Mouse (Mus musculus) megakaryocyte, adult 5-6 weeks (primary cell): Measurements from ENCODE around the gene Olfr836. TPM values are rescaled to one million over a fixed set of nuclear protein-coding genes. Genes with fewer than 3 reads are reported as not detected.
"Not testable (repeated sequence)": the region's sequence is repeated elsewhere in the genome, so short reads cannot be mapped to it uniquely, and the experiment has no call there.

ENCODE experiments used
- ATAC-seq: 2 replicates; pipeline ENCODE4 v1.8.0; 2016; ENCODE audit warnings: mild to moderate bottlenecking, inconsistent platforms; ENCODE audit not compliant: poor library complexity, severe bottlenecking
- total RNA-seq, 2 experiments: library from RNA; stranded (forward) in 1 of 2; stranded (reverse) in 1 of 2; fragments of 153-499, 151-499 nt in 1 of 2; fragments of 221-1000, 200-1000 nt in 1 of 2; gene quantifications; 2 replicates each; pipeline versions ENCODE4 v1.2.3 to v1.2.4; 2015 to 2017

Gene Olfr836
- not detected in 2 replicates for total RNA-seq (2015)
- not detected in 2 replicates for total RNA-seq (2017)

DNA sequence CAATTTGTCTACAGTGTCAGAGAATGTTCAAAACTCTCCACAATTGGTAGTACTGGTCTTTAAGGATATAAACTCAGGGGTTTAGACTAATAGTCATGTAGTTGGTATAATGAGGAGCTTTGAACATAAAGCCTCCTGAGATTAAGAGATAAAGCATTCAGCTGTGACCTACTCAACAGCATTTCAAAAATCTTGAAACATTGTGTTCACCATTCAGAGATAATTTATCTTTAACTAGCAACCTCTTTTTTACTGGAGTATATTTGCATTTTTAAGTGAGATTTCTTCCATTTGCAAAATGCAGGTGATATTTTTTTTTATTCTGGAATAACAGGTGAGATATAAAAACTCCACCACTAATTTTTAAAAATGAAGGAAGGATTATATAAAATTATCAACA is at the start of gene Olfr836:
Olfr836 (plus strand) TSS at position 301 of the 400 bp plus-strand sequence.
- no peak for ATAC-seq

DNA sequence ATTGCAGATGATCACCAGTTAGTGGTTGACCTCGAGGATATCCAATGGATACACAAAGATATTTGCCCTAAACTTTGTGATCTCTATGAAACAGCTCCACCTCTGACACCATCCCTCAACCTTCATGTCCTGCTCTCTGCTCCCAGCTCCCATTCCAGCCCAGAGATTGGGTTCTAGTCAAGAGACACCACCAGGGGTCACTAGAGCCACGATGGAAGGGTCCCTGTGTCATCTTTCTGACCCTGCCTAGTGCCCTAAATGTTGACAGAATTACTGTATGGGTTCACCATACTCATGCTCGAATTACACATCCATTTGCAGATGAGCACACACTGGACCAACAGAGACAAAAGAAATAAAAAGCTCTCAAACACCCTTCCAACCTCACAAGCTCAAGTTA is 35.2 kb upstream of the Olfr836 start:
- ATAC-seq, result no peak

DNA sequence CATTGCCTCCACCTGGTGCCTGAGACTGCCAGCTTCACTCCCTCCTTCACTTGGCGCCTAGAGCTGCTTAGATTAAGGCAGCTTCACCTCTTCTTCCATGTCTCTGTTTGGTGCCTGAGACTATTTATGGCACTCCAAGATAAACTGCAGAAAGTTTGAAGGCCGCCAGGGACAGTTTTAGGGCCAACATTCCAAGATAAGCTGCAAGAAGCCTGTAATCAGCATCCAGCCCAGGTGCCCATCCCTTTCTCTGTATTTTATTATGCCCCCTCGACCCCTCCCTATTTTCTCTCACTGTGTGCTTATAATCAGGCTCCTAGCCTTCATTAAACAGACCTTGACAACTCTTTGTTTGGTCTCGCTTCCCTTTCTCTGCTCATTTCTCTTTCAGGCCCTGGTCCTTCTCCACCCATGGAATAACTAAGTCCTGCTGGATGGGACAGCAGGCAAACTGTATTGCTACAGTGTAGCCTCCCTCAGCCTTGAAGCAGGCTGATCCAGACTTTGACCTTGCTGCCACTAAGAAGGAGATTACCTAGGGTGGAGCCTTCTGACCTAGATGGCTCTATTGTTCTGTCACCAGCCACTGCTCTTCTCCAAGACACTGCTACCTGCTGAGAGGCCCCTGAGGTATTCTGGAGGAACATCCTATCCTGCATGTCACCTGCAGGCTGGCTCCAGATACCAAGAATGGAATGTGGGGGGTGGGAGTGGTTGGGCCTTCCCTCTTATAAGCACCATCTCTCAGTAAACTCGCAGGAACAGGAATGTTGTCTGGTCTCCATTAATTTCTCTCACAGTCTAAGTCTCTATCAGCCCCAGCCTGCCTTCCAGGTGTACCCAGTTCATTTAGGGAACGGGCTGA is 27.1 kb upstream of the Olfr836 start:
- ATAC-seq, result not testable (repeated sequence)

DNA sequence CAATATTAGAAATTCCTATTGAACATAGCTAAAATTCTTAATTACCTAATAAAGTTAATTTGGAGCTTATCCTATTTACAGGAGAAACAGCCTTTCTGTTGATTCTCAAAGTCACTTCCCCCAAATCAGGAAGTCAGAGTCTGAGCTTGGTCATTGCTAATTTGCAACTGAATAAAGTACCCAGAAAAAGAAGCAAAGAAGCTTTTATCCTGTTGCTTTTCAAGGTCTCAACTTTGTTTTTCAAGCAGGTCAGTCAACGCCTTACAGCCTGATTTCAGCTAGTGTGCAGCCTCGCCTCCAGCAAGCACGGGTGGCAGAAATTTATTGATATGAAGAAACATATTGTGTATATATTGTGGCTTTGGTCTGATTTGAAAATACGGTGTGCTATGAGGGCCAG is 22.9 kb upstream of the Olfr836 start:
- ATAC-seq, result no peak

DNA sequence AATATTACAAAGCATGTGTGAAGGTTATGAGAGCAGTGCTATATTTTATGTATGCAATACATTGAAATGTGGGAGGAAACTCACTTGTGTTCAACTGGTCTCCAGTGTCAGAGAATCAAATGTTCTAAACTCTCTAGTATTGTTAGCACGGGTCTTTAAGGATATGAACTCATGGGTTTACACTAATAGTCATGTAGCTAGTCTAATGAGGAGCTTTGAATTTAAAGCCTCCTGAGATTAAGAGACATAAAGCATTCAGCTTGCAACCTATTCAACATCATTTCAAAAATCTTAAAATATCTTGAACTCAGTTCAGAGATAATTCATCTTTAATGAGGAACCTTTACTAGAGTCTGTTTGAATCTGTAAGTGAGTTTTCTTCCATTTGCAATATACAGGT is 15.8 kb downstream of the Olfr836 start, which contains the start of gene Olfr837:
Olfr837 (plus strand) TSS at position 301 of the 400 bp plus-strand sequence.
- ATAC-seq, result no peak

Other genes starting within 250 kb of the Olfr836 start
- gene Olfr830, start 245.7 kb upstream of the Olfr836 start, total RNA-seq (2015), result not detected in 2 replicates
- not detected in 2 replicates for gene Olfr830, start 245.7 kb upstream of the Olfr836 start, total RNA-seq (2017)
- gene Olfr832, start 183.3 kb upstream of the Olfr836 start, total RNA-seq (2015), result not detected in 2 replicates
- not detected in 2 replicates for gene Olfr832, start 183.3 kb upstream of the Olfr836 start, total RNA-seq (2017)
- gene Olfr834, start 132.4 kb upstream of the Olfr836 start, total RNA-seq (2015), result not detected in 2 replicates
- gene Olfr834, start 132.4 kb upstream of the Olfr836 start, total RNA-seq (2017), result not detected in 2 replicates
- not detected in 2 replicates for gene Olfr835, start 87.6 kb upstream of the Olfr836 start, total RNA-seq (2015)
- gene Olfr835, start 87.6 kb upstream of the Olfr836 start, total RNA-seq (2017), result not detected in 2 replicates
- gene Olfr837, start 15.9 kb downstream of the Olfr836 start, total RNA-seq (2015), result not detected in 2 replicates
- gene Olfr837, start 15.9 kb downstream of the Olfr836 start, total RNA-seq (2017), result not detected in 2 replicates
- not detected in 2 replicates for gene Olfr839-ps1, start 56.9 kb downstream of the Olfr836 start, total RNA-seq (2015)
- not detected in 2 replicates for gene Olfr839-ps1, start 56.9 kb downstream of the Olfr836 start, total RNA-seq (2017)
- gene Olfr843, start 131.6 kb downstream of the Olfr836 start, total RNA-seq (2015), result not detected in 2 replicates
- gene Olfr843, start 131.6 kb downstream of the Olfr836 start, total RNA-seq (2017), result not detected in 2 replicates
- gene Olfr844, start 196.0 kb downstream of the Olfr836 start, total RNA-seq (2015), result not detected in 2 replicates
- not detected in 2 replicates for gene Olfr844, start 196.0 kb downstream of the Olfr836 start, total RNA-seq (2017)
- not detected in 2 replicates for gene Olfr845, start 216.1 kb downstream of the Olfr836 start, total RNA-seq (2015)
- gene Olfr845, start 216.1 kb downstream of the Olfr836 start, total RNA-seq (2017), result not detected in 2 replicates
- gene Olfr846, start 243.6 kb downstream of the Olfr836 start, total RNA-seq (2015), result not detected in 2 replicates
- gene Olfr846, start 243.6 kb downstream of the Olfr836 start, total RNA-seq (2017), result not detected in 2 replicates